Mouse (Mus musculus): ENCODE results near the gene Harbi1.

DNA sequence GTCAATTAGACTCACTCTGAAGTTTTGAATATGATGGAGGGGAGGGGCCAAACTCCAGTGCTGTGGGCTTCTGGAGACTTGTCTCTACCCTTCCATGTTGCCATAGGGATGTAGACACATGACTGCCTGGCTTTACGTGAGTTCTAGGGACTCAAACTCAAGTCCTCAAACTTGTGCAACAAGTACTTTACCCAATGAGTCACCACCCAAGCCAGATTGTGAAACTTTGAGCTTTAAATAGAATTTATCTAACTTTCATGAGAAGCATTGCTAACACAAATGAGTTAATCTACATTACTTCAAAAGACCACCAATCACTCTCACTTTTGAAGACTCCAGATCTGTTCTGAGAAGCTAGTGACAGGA lies 14.4 kb upstream of the Harbi1 start:
- TF ChIP-seq CTCF (IDR thresholded peaks at IDR 0.05; ENCODE audit: low read depth, low read length) (no peak), POLR2A (IDR thresholded peaks at IDR 0.05; ENCODE audit: extremely low read depth, insufficient read depth, low read length) (no peak)

All from liver, adult 2 months (tissue).